Mouse (Mus musculus) heart, embryonic 10.5 days (tissue): ENCODE data around the gene AL732309.1. TPM values are rescaled to one million over a fixed set of nuclear protein-coding genes. Genes with fewer than 3 reads are reported as not detected.

Experiments used
- DNase-seq: peaks from one replicate; pipeline ENCODE4 v3.0.0-alpha.2; 2017; ENCODE audit warnings: low spot score
- H3K27ac ChIP-seq: fragments of 300-500 bp; sonication (generic); 2 replicates; pipeline ENCODE4 v1.5.1; 2016; ENCODE audit warnings: mild to moderate bottlenecking
- H3K27me3 ChIP-seq: fragments of 300-500 bp; sonication (generic); 2 replicates; pipeline ENCODE4 v1.6.1; 2016; ENCODE audit warnings: mild to moderate bottlenecking; ENCODE audit not compliant: poor library complexity, insufficient read depth, severe bottlenecking
- H3K36me3 ChIP-seq: fragments of 300-500 bp; sonication (generic); 2 replicates; pipeline ENCODE4 v1.6.1; 2016; ENCODE audit warnings: mild to moderate bottlenecking, moderate library complexity
- H3K4me1 ChIP-seq: fragments of 300-500 bp; sonication (generic); 2 replicates; pipeline ENCODE4 v1.6.1; 2016; ENCODE audit warnings: mild to moderate bottlenecking
- H3K4me3 ChIP-seq: fragments of 300-500 bp; sonication (generic); 2 replicates; pipeline ENCODE4 v1.5.1; 2016; ENCODE audit warnings: mild to moderate bottlenecking, moderate library complexity
- H3K9me3 ChIP-seq: fragments of 300-500 bp; sonication (generic); 2 replicates; pipeline ENCODE4 v1.6.1; 2016; ENCODE audit warnings: mild to moderate bottlenecking, moderate library complexity
- WGBS: fragments of 180-500 bp; shearing (Covaris S2); methylation state at CpG from one replicate; pipeline ENCODE4 v1.1.7; 2016; 5-methylcytosine and 5-hydroxymethylcytosine counted together
- polyA plus RNA-seq: library from polyadenylated mRNA; unstranded; fragments of >200 nt; fragmentation: Nextera tagmentation; extraction: Ambion mirVana; gene quantifications from 2 replicates; pipeline ENCODE4 v1.2.1, GENCODE M21; 2016

Gene AL732309.1
- polyA plus RNA-seq, 1 experiment from 2014 or later: 6.0 TPM

GRCm38 (mm10) chr2:25286314-25286713 lies 39.7 kb upstream of the AL732309.1 start:
- WGBS: 55% methylated on average over 1 of the region's 1 CpGs
- Histone ChIP-seq H3K27me3 (peaks cover 56% of the 10 kb centered on the region), H3K27ac (no peak overlapping the region), H3K9me3 (no peaks in the 10 kb centered on the region), H3K36me3 (peaks cover 48% of the 10 kb centered on the region), H3K4me3 (no peak overlapping the region), H3K4me1 (peaks cover 16% of the 10 kb centered on the region)
- no peak for DNase-seq

- peaks cover 55% of the 10 kb centered on the region for H3K36me3 ChIP-seq
- H3K9me3 ChIP-seq: no peaks in the 10 kb centered on the region
- H3K4me3 ChIP-seq: no peak overlapping the region
- no peak overlapping the region for H3K27ac ChIP-seq
- peaks cover 9% of the 10 kb centered on the region for H3K4me1 ChIP-seq
- no peak for DNase-seq
- 89% methylated on average over 2 of the region's 2 CpGs for WGBS
- peaks cover 49% of the 10 kb centered on the region for H3K27me3 ChIP-seq
These were observed 38.9 kb upstream of the AL732309.1 start for GRCm38 (mm10) chr2:25285551-25285950.

- Histone ChIP-seq H3K9me3 (no peaks in the 10 kb centered on the region), H3K4me1 (no peaks in the 10 kb centered on the region), H3K36me3 (peaks cover 97% of the 10 kb centered on the region), H3K4me3 (no peak overlapping the region), H3K27ac (no peak overlapping the region), H3K27me3 (no peaks in the 10 kb centered on the region)
- 59% methylated on average over 13 of the region's 13 CpGs for WGBS
- no peak for DNase-seq
These were observed 32.5 kb upstream of the AL732309.1 start for GRCm38 (mm10) chr2:25278928-25279882.

- DNase-seq: no peak
- H3K9me3 ChIP-seq: no peaks in the 10 kb centered on the region
- H3K36me3 ChIP-seq: peaks cover 80% of the 10 kb centered on the region
- H3K4me1 ChIP-seq: peaks cover 26% of the 10 kb centered on the region
- no peaks in the 10 kb centered on the region for H3K27me3 ChIP-seq
- peak overlapping the region; percentile 91 for H3K4me3 ChIP-seq
- H3K27ac ChIP-seq: peak overlapping the region; percentile 92
- 27% methylated on average over 16 of the region's 16 CpGs for WGBS
These were observed 26.3 kb upstream of the AL732309.1 start for GRCm38 (mm10) chr2:25273010-25273409.

- no peak for DNase-seq
- no peaks in the 10 kb centered on the region for H3K9me3 ChIP-seq
- H3K4me1 ChIP-seq: peaks cover 26% of the 10 kb centered on the region
- H3K36me3 ChIP-seq: peaks cover 79% of the 10 kb centered on the region
- H3K27ac ChIP-seq: peak overlapping the region; percentile 92
- WGBS: under 1% methylated on average over 29 of the region's 29 CpGs
- no peaks in the 10 kb centered on the region for H3K27me3 ChIP-seq
- peak overlapping the region; percentile 91 for H3K4me3 ChIP-seq
These were observed 25.9 kb upstream of the AL732309.1 start for GRCm38 (mm10) chr2:25272515-25272914.

GRCm38 (mm10) chr2:25271827-25272511 lies 25.3 kb upstream of the AL732309.1 start, which contains the start of the genes Ssna1 and Anapc2:
Gene Ssna1 (minus strand): TSS chr2:25272438.
Gene Anapc2 (plus strand): TSS chr2:25272478.
- Histone ChIP-seq H3K4me3 (peak within 1 kb of the TSS; percentile 91), H3K9me3 (no peaks in the 10 kb centered on the region), H3K27ac (peak within 1 kb of the TSS; percentile 92), H3K36me3 (peaks cover 74% of the 10 kb centered on the region), H3K4me1 (peaks cover 31% of the 10 kb centered on the region), H3K27me3 (no peaks in the 10 kb centered on the region)
- WGBS: under 1% methylated on average over 55 of the region's 55 CpGs
- DNase-seq: peak; percentile 99

- DNase-seq: no peak
- peaks cover 25% of the 10 kb centered on the region for H3K27me3 ChIP-seq
- no peak overlapping the region for H3K27ac ChIP-seq
- H3K9me3 ChIP-seq: no peaks in the 10 kb centered on the region
- 66% methylated on average over 4 of the region's 4 CpGs for WGBS
- H3K4me1 ChIP-seq: peaks cover 50% of the 10 kb centered on the region
- H3K4me3 ChIP-seq: no peak overlapping the region
- H3K36me3 ChIP-seq: peaks cover 36% of the 10 kb centered on the region
These were observed 21.2 kb upstream of the AL732309.1 start for GRCm38 (mm10) chr2:25267746-25268309.

- Histone ChIP-seq H3K27ac (no peak overlapping the region), H3K36me3 (peaks cover 36% of the 10 kb centered on the region), H3K27me3 (peaks cover 25% of the 10 kb centered on the region), H3K4me1 (peaks cover 49% of the 10 kb centered on the region), H3K4me3 (no peak overlapping the region), H3K9me3 (no peaks in the 10 kb centered on the region)
- DNase-seq: no peak
These were observed 20.6 kb upstream of the AL732309.1 start for GRCm38 (mm10) chr2:25267241-25267640.

GRCm38 (mm10) chr2:25266720-25267119 lies 20.1 kb upstream of the AL732309.1 start:
- Histone ChIP-seq H3K4me1 (peaks cover 48% of the 10 kb centered on the region), H3K4me3 (no peak overlapping the region), H3K36me3 (peaks cover 36% of the 10 kb centered on the region), H3K27ac (peak overlapping the region; percentile 31; the same call in 1 of the 2 replicates), H3K9me3 (no peaks in the 10 kb centered on the region), H3K27me3 (peaks cover 25% of the 10 kb centered on the region)
- no peak for DNase-seq
- WGBS: 42% methylated on average over 2 of the region's 2 CpGs

GRCm38 (mm10) chr2:25265897-25266656 lies 19.4 kb upstream of the AL732309.1 start:
- 58% methylated on average over 6 of the region's 6 CpGs for WGBS
- H3K4me1 ChIP-seq: peaks cover 42% of the 10 kb centered on the region
- H3K9me3 ChIP-seq: no peaks in the 10 kb centered on the region
- DNase-seq: no peak
- peaks cover 25% of the 10 kb centered on the region for H3K27me3 ChIP-seq
- peak overlapping the region; percentile 25; the same call in 1 of the 2 replicates for H3K4me3 ChIP-seq
- H3K36me3 ChIP-seq: peaks cover 33% of the 10 kb centered on the region
- H3K27ac ChIP-seq: peak overlapping the region; percentile 31

- Histone ChIP-seq H3K36me3 (peaks cover 22% of the 10 kb centered on the region), H3K27me3 (peaks cover 25% of the 10 kb centered on the region), H3K4me1 (peaks cover 36% of the 10 kb centered on the region), H3K4me3 (no peak overlapping the region), H3K9me3 (no peaks in the 10 kb centered on the region), H3K27ac (no peak overlapping the region)
- 69% methylated on average over 3 of the region's 3 CpGs for WGBS
- DNase-seq: no peak
These were observed 18.2 kb upstream of the AL732309.1 start for GRCm38 (mm10) chr2:25264851-25265250.

- 68% methylated on average over 5 of the region's 5 CpGs for WGBS
- peak overlapping the region; percentile 80; the same call in 1 of the 2 replicates for H3K4me3 ChIP-seq
- H3K9me3 ChIP-seq: no peaks in the 10 kb centered on the region
- peaks cover 25% of the 10 kb centered on the region for H3K27me3 ChIP-seq
- peaks cover 16% of the 10 kb centered on the region for H3K36me3 ChIP-seq
- no peak for DNase-seq
- H3K27ac ChIP-seq: no peak overlapping the region
- H3K4me1 ChIP-seq: peaks cover 36% of the 10 kb centered on the region
These were observed 17.6 kb upstream of the AL732309.1 start for GRCm38 (mm10) chr2:25264286-25264660.
